Mouse (Mus musculus): ENCODE measurements around the gene 0610009B22Rik.

DNA sequence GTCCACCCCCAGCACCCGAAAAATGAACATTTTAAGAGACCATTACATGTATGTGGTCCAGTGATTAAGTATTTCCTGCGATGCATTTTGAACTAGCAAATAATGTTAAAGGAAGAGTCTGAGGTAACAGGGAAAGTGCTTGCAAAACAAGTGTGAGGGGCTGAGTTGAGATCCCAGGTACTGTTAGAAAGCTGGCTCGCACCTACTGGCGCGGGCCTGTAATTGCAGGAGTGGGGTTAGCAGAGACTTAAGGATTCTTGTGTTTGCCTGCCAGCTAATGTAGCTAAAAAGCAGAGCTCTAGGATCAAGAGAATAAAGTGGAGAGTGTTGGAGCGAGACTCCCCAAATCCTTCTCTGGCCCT lies 52.4 kb downstream of the 0610009B22Rik start:
- peak; percentile 89 for TF ChIP-seq CTCF (IDR thresholded peaks at IDR 0.05; ENCODE audit: low read depth)
- no peak for TF ChIP-seq EP300 (IDR thresholded peaks at IDR 0.05; ENCODE audit: low read depth)

All from liver, embryonic 14.5 days (tissue).